Mouse (Mus musculus) megakaryocyte, embryonic 14.5 days (primary cell): Measurements from ENCODE around the gene Hdgfl3.

Source experiments
- FLI1 ChIP-seq: IDR thresholded peaks from 2 replicates; pipeline ENCODE4 v1.6.1; 2012; ENCODE audit warnings: low read length, inconsistent platforms, mixed read lengths
- GATA1 ChIP-seq: IDR thresholded peaks from 3 replicates; pipeline ENCODE4 v1.6.1; 2012; ENCODE audit warnings: mixed read lengths, low read length, inconsistent platforms, borderline replicate concordance

DNA sequence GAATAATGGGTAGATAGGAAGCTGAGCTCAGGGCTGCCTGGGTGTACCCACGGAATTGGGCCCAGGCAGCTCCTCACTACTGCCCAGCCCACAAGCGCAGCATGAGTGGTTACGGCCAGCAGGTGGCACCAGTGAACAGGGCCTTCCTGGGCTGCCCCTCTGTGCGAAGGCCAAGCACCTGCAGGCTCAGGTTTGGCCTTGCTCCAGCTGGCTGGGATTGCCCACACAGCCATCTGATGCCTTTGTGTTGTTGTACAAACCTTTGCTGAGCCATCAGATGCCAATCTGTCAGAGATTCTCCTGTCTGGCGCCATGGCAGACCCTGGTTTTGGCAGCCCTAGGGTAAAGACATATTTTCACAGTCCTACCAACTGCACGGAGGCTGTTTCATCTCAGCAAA is 66.1 kb downstream of the Hdgfl3 start:
- TF ChIP-seq GATA1 (no peak), FLI1 (no peak)
